Mouse (Mus musculus): Measurements from ENCODE around the gene Grasp.

DNA sequence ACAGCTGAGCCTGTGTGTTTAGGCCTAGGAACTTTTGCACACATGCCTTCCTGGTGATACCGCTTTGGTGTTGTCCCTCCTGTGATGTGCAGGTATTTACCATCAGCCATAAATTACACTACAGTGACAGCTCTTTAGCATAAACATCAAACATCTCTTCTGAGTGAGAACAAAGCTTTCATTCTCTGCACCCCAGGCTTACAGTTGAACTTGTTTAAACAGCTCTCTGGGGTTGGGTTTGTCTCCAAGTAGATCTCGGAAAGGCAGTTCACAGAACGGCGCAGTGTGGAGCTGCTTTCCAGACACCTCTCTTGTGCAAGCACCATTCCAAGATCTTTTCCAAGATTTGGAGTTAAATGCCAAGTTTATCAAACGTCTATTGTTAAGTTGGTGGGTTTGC, 41.3 kb upstream of the Grasp start:
- TF ChIP-seq TAL1 (IDR thresholded peaks at IDR 0.05; ENCODE audit: low read length) (no peak), GATA1 (IDR thresholded peaks at IDR 0.05; ENCODE audit: low read length) (no peak)

All from erythroblast, embryonic 14.5 days (primary cell).